In genomic region chr7:98307921-98308606, GRCm38 (mm10) we compare ENCODE assay signal across 8 mouse cellular contexts. TPM values are rescaled to one million over a fixed set of nuclear protein-coding genes. Genes with fewer than 3 reads are reported as not detected.
DNase-seq lines count a peak whose midpoint lies in the region; ATAC-seq and TF ChIP-seq lines count a peak whose summit lies in the region.

No protein-coding gene starts in this region.

- no peaks in the 10 kb centered on the region for H3K27me3 ChIP-seq in neural tube, embryonic 11.5 days (ENCODE audit: control insufficient read depth, insufficient read depth, low read length)
- no peaks in the 10 kb centered on the region for H3K27me3 ChIP-seq in limb, embryonic 14.5 days (ENCODE audit: control insufficient read depth, insufficient read depth, low read length)

- peak overlapping the region; percentile 57 for H3K4me3 ChIP-seq in neural tube, embryonic 11.5 days (ENCODE audit: low read depth, low read length)
- peak overlapping the region; percentile 77 for H3K4me3 ChIP-seq in limb, embryonic 14.5 days (replicated peaks; ENCODE audit: low read length)

- H3K4me2 ChIP-seq in neural tube, embryonic 11.5 days (ENCODE audit: low read depth), result peak overlapping the region; percentile 82
- H3K4me2 ChIP-seq in limb, embryonic 14.5 days (replicated peaks; ENCODE audit: low read depth, low read length, severe bottlenecking), result peak overlapping the region; percentile 88

- TF ChIP-seq POLR2A in limb, embryonic 14.5 days (IDR thresholded peaks at IDR 0.05; ENCODE audit: borderline replicate concordance, extremely low read depth, insufficient read depth, insufficient read length), result no peak

- no peak for ATAC-seq in neural tube, embryonic 11.5 days (ENCODE audit: insufficient read depth, low FRiP score, low TSS enrichment)
- no peak for ATAC-seq in limb, embryonic 14.5 days (ENCODE audit: low FRiP score, low read depth)
- no peak for ATAC-seq in monocyte, adult 5-6 weeks (replicated peaks; ENCODE audit: insufficient number of reproducible peaks, low FRiP score, low TSS enrichment, poor library complexity, severe bottlenecking)

- no peaks in the 10 kb centered on the region for H3K9me3 ChIP-seq in neural tube, embryonic 11.5 days (ENCODE audit: control insufficient read depth, low read length)
- H3K9me3 ChIP-seq in limb, embryonic 14.5 days (ENCODE audit: control insufficient read depth, low read length), result no peaks in the 10 kb centered on the region

- peaks cover 2% of the 10 kb centered on the region; the same call in 1 of the 2 replicates for H3K4me1 ChIP-seq in neural tube, embryonic 11.5 days (ENCODE audit: control insufficient read depth, insufficient read depth, low read length)
- H3K4me1 ChIP-seq in limb, embryonic 14.5 days (ENCODE audit: control insufficient read depth, insufficient read depth, low read length), result peaks cover 11% of the 10 kb centered on the region

- H3K36me3 ChIP-seq in neural tube, embryonic 11.5 days (ENCODE audit: control insufficient read depth, insufficient read depth, low read length), result no peaks in the 10 kb centered on the region
- no peaks in the 10 kb centered on the region for H3K36me3 ChIP-seq in limb, embryonic 14.5 days (ENCODE audit: control insufficient read depth, insufficient read depth, low read length)

- peak; percentile 26 for DNase-seq in cerebellum, adult 9-10 months
- DNase-seq in cerebellum, postnatal 36 days, result no peak
- no peak for DNase-seq in neural tube, embryonic 11.5 days (ENCODE audit: low spot score)
- no peak for DNase-seq in neural tube, embryonic 10.5 days (ENCODE audit: extremely low spot score, low spot score)
- DNase-seq in limb, embryonic 14.5 days (ENCODE audit: low spot score), result no peak
- DNase-seq in testis, postnatal 14 days (ENCODE audit: low spot score), result peak; percentile 2
- no peak for DNase-seq in adrenal gland, adult 18-20 months (ENCODE audit: low spot score in 2 of 2)

- no peak overlapping the region for H3K27ac ChIP-seq in neural tube, embryonic 11.5 days (ENCODE audit: low read depth, low read length)
- H3K27ac ChIP-seq in limb, embryonic 14.5 days (replicated peaks; ENCODE audit: low read depth, low read length), result no peak overlapping the region

- WGBS in neural tube, embryonic 11.5 days, result 46% methylated on average over 9 of the region's 9 CpGs
- 36% methylated on average over 9 of the region's 9 CpGs for WGBS in limb, embryonic 14.5 days

- no peak overlapping the region for H3K9ac ChIP-seq in neural tube, embryonic 11.5 days (ENCODE audit: low read length)
- H3K9ac ChIP-seq in limb, embryonic 14.5 days (ENCODE audit: low read depth, low read length, severe bottlenecking), result peak overlapping the region; percentile 80

RNA-seq across cellular contexts. Expression of gene Acer3, which starts 12.9 kb away (rescaled TPM):
- polyA plus RNA-seq in neural tube, embryonic 11.5 days (2014; fragmentation: Nextera tagmentation; extraction: Ambion mirVana), result 19.7 and 20.0 TPM in 2 replicates
- polyA plus RNA-seq in limb, embryonic 14.5 days (2012; rRNA removed), result 22.6 and 23.6 TPM in 2 replicates
- 35.7 and 37.9 TPM in 2 replicates for polyA plus RNA-seq in limb, embryonic 14.5 days (2014; fragmentation: Nextera tagmentation; extraction: Ambion mirVana)
- 10 to 100 TPM; 11.7 to 12.9 TPM for total RNA-seq in adrenal gland, adult 18-20 months (2021)
- total RNA-seq in monocyte, adult 5-6 weeks (2017), result 111 to 164 TPM (median 121 TPM) in 3 replicates

RNA-seq across cellular contexts. Expression of gene Tsku, which starts 53.1 kb away (rescaled TPM):
- 10.8 and 11.3 TPM in 2 replicates for polyA plus RNA-seq in neural tube, embryonic 11.5 days (2014; fragmentation: Nextera tagmentation; extraction: Ambion mirVana)
- 44.0 and 61.0 TPM in 2 replicates for polyA plus RNA-seq in limb, embryonic 14.5 days (2012; rRNA removed)
- polyA plus RNA-seq in limb, embryonic 14.5 days (2014; fragmentation: Nextera tagmentation; extraction: Ambion mirVana), result 28.6 and 31.4 TPM in 2 replicates
- 10 to 100 TPM; 16.7 to 16.9 TPM for total RNA-seq in adrenal gland, adult 18-20 months (2021)
- total RNA-seq in monocyte, adult 5-6 weeks (2017), result not detected in 3 replicates

Comparison
In these comparisons a context has a peak if more than half of its experiments do, and no peak if none do; other contexts are left out.
1. DNase-seq: peak in cerebellum, adult 9-10 months (single experiment) and testis, postnatal 14 days (single experiment); none in cerebellum, postnatal 36 days (0 of 2), neural tube, embryonic 11.5 days (single experiment), neural tube, embryonic 10.5 days (single experiment), limb, embryonic 14.5 days (single experiment) and adrenal gland, adult 18-20 months (0 of 2).
2. RNA of gene Tsku, which starts 53.1 kb away (total RNA-seq): 16.7 to 16.9 TPM in adrenal gland, adult 18-20 months; not detected in monocyte, adult 5-6 weeks; every median in the first group is over 10 times any median in the second.